Mouse (Mus musculus): Measurements from ENCODE around the gene Rag1. TPM values are rescaled to one million over a fixed set of nuclear protein-coding genes. Genes with fewer than 3 reads are reported as not detected.

Gene Rag1
- 0.01 and 0.05 TPM in 2 replicates for polyA plus RNA-seq (2015; fragmentation: Nextera tagmentation; extraction: Ambion mirVana)

- H3K4me2 ChIP-seq (ENCODE audit: low read length), result no peak within 1 kb of the TSS
- H3K36me3 ChIP-seq (ENCODE audit: insufficient read depth, low read length), result no peaks in the 10 kb centered on the region
- TF ChIP-seq CTCF (IDR thresholded peaks at IDR 0.05; ENCODE audit: low read depth), result no peak
- H3K9ac ChIP-seq (ENCODE audit: low read depth, low read length), result no peak within 1 kb of the TSS
- no peaks in the 10 kb centered on the region for H3K9me3 ChIP-seq (replicated peaks; ENCODE audit: low read length)
- no peak within 1 kb of the TSS for H3K27ac ChIP-seq
- H3K27me3 ChIP-seq (ENCODE audit: insufficient read depth, low read length), result no peaks in the 10 kb centered on the region; the same call in 1 of the 2 replicates
- H3K4me3 ChIP-seq (replicated peaks; ENCODE audit: low read depth, low read length), result no peak within 1 kb of the TSS
- 38% methylated on average over 8 of the region's 8 CpGs for WGBS
- no peaks in the 10 kb centered on the region for H3K4me1 ChIP-seq (replicated peaks; ENCODE audit: insufficient read depth, low read length)
- ATAC-seq (replicated peaks; ENCODE audit: low FRiP score, low read depth), result no peak
- DNase-seq (ENCODE audit: low spot score), result peak; percentile 17
Measured at GRCm38 (mm10) chr2:101649114-101649671, at the start of gene Rag1, which contains the start of gene B230118H07Rik. Gene Rag1, minus strand, starts transcription at chr2:101649501. Gene B230118H07Rik, minus strand, starts transcription at chr2:101649532.

- DNase-seq (ENCODE audit: low spot score), result no peak
- H3K9ac ChIP-seq (ENCODE audit: low read depth, low read length), result no peak overlapping the region
- H3K4me1 ChIP-seq (replicated peaks; ENCODE audit: insufficient read depth, low read length), result no peaks in the 10 kb centered on the region
- 88% methylated on average over 7 of the region's 7 CpGs for WGBS
- H3K27me3 ChIP-seq (ENCODE audit: insufficient read depth, low read length), result no peaks in the 10 kb centered on the region
- peaks cover 44% of the 10 kb centered on the region for H3K36me3 ChIP-seq (ENCODE audit: insufficient read depth, low read length)
- ATAC-seq (replicated peaks; ENCODE audit: low FRiP score, low read depth), result no peak
- no peaks in the 10 kb centered on the region for H3K9me3 ChIP-seq (replicated peaks; ENCODE audit: low read length)
- H3K4me2 ChIP-seq (ENCODE audit: low read length), result no peak overlapping the region
- H3K4me3 ChIP-seq (replicated peaks; ENCODE audit: low read depth, low read length), result no peak overlapping the region
- TF ChIP-seq CTCF (IDR thresholded peaks at IDR 0.05; ENCODE audit: low read depth), result no peak
- H3K27ac ChIP-seq, result no peak overlapping the region
Measured at GRCm38 (mm10) chr2:101695584-101695983, 46.3 kb upstream of the Rag1 start.

GRCm38 (mm10) chr2:101693577-101694215 lies 44.4 kb upstream of the Rag1 start:
- H3K4me3 ChIP-seq (replicated peaks; ENCODE audit: low read depth, low read length), result no peak overlapping the region
- H3K27me3 ChIP-seq (ENCODE audit: insufficient read depth, low read length), result no peaks in the 10 kb centered on the region
- H3K27ac ChIP-seq, result no peak overlapping the region
- peak; percentile 73 for TF ChIP-seq CTCF (IDR thresholded peaks at IDR 0.05; ENCODE audit: low read depth)
- H3K9ac ChIP-seq (ENCODE audit: low read depth, low read length), result no peak overlapping the region
- no peak overlapping the region for H3K4me2 ChIP-seq (ENCODE audit: low read length)
- DNase-seq (ENCODE audit: low spot score) (peak; percentile 68), ATAC-seq (replicated peaks; ENCODE audit: low FRiP score, low read depth) (no peak)
- WGBS, result 60% methylated on average over 5 of the region's 5 CpGs
- H3K4me1 ChIP-seq (replicated peaks; ENCODE audit: insufficient read depth, low read length), result no peaks in the 10 kb centered on the region
- H3K36me3 ChIP-seq (ENCODE audit: insufficient read depth, low read length), result peaks cover 55% of the 10 kb centered on the region
- H3K9me3 ChIP-seq (replicated peaks; ENCODE audit: low read length), result no peaks in the 10 kb centered on the region

GRCm38 (mm10) chr2:101693043-101693442 lies 43.7 kb upstream of the Rag1 start:
- H3K4me2 ChIP-seq (ENCODE audit: low read length), result no peak overlapping the region
- no peak overlapping the region for H3K4me3 ChIP-seq (replicated peaks; ENCODE audit: low read depth, low read length)
- no peak for DNase-seq (ENCODE audit: low spot score)
- ATAC-seq (replicated peaks; ENCODE audit: low FRiP score, low read depth), result no peak
- H3K4me1 ChIP-seq (replicated peaks; ENCODE audit: insufficient read depth, low read length), result no peaks in the 10 kb centered on the region
- 69% methylated on average over 4 of the region's 4 CpGs for WGBS
- TF ChIP-seq CTCF (IDR thresholded peaks at IDR 0.05; ENCODE audit: low read depth), result no peak
- H3K9me3 ChIP-seq (replicated peaks; ENCODE audit: low read length), result no peaks in the 10 kb centered on the region
- no peak overlapping the region for H3K27ac ChIP-seq
- H3K36me3 ChIP-seq (ENCODE audit: insufficient read depth, low read length), result peaks cover 51% of the 10 kb centered on the region
- no peak overlapping the region for H3K9ac ChIP-seq (ENCODE audit: low read depth, low read length)
- H3K27me3 ChIP-seq (ENCODE audit: insufficient read depth, low read length), result no peaks in the 10 kb centered on the region

GRCm38 (mm10) chr2:101690252-101690827 lies 41.0 kb upstream of the Rag1 start:
- WGBS, result 94% methylated on average over 9 of the region's 9 CpGs
- DNase-seq (ENCODE audit: low spot score), result no peak
- peaks cover 44% of the 10 kb centered on the region for H3K36me3 ChIP-seq (ENCODE audit: insufficient read depth, low read length)

GRCm38 (mm10) chr2:101688011-101688410 lies 38.7 kb upstream of the Rag1 start:
- no peak overlapping the region for H3K4me2 ChIP-seq (ENCODE audit: low read length)
- H3K27me3 ChIP-seq (ENCODE audit: insufficient read depth, low read length), result no peaks in the 10 kb centered on the region
- no peaks in the 10 kb centered on the region for H3K4me1 ChIP-seq (replicated peaks; ENCODE audit: insufficient read depth, low read length)
- no peak overlapping the region for H3K9ac ChIP-seq (ENCODE audit: low read depth, low read length)
- H3K36me3 ChIP-seq (ENCODE audit: insufficient read depth, low read length), result peaks cover 54% of the 10 kb centered on the region
- no peaks in the 10 kb centered on the region for H3K9me3 ChIP-seq (replicated peaks; ENCODE audit: low read length)
- TF ChIP-seq CTCF (IDR thresholded peaks at IDR 0.05; ENCODE audit: low read depth), result no peak
- DNase-seq (ENCODE audit: low spot score) (no peak), ATAC-seq (replicated peaks; ENCODE audit: low FRiP score, low read depth) (no peak)
- no peak overlapping the region for H3K4me3 ChIP-seq (replicated peaks; ENCODE audit: low read depth, low read length)
- no peak overlapping the region for H3K27ac ChIP-seq
- 90% methylated on average over 5 of the region's 5 CpGs for WGBS

More at GRCm38 (mm10) chr2:101690252-101690827, 41.0 kb upstream of the Rag1 start:
- Histone ChIP-seq H3K27ac (no peak overlapping the region), H3K4me1 (replicated peaks; ENCODE audit: insufficient read depth, low read length) (no peaks in the 10 kb centered on the region), H3K9ac (ENCODE audit: low read depth, low read length) (no peak overlapping the region), H3K9me3 (replicated peaks; ENCODE audit: low read length) (no peaks in the 10 kb centered on the region), H3K4me2 (ENCODE audit: low read length) (no peak overlapping the region), H3K27me3 (ENCODE audit: insufficient read depth, low read length) (no peaks in the 10 kb centered on the region), H3K4me3 (replicated peaks; ENCODE audit: low read depth, low read length) (no peak overlapping the region)
- no peak for TF ChIP-seq CTCF (IDR thresholded peaks at IDR 0.05; ENCODE audit: low read depth)
- ATAC-seq (replicated peaks; ENCODE audit: low FRiP score, low read depth), result no peak

All from kidney, postnatal 0 days (tissue).